Mouse (Mus musculus) CH12.LX (cell line): ENCODE measurements around the gene Gm49384.

ENCODE experiments used
- CTCF ChIP-seq, 2 experiments: IDR thresholded peaks in 1 of 2; conservative IDR thresholded peaks in 1 of 2; 2 replicates each; pipeline ENCODE4 v1.5.1; 2011 to 2012; ENCODE audit warnings: low read depth in 2 of 2, low read length in 2 of 2, improper control_type of control experiment in 1 of 2, inconsistent platforms in 1 of 2, mild to moderate bottlenecking in 1 of 2, moderate library complexity in 1 of 2
- MAZ ChIP-seq: IDR thresholded peaks from 2 replicates; pipeline ENCODE4 v1.6.1; 2012; ENCODE audit warnings: low read depth, mild to moderate bottlenecking, inconsistent platforms, low read length, improper control_type of control experiment, moderate library complexity
- MXI1 ChIP-seq: IDR thresholded peaks from 2 replicates; pipeline ENCODE4 v1.6.1; 2011; ENCODE audit warnings: mild to moderate bottlenecking, low read depth, low read length, improper control_type of control experiment
- NRF1 ChIP-seq: IDR thresholded peaks from 2 replicates; pipeline ENCODE4 v1.6.1; 2014; ENCODE audit warnings: low read depth, mild to moderate bottlenecking, inconsistent platforms, low read length, improper control_type of control experiment, moderate library complexity
- POLR2A ChIP-seq: IDR thresholded peaks from 2 replicates; pipeline ENCODE4 v1.6.1; 2011; ENCODE audit warnings: low read depth, mild to moderate bottlenecking, improper control_type of control experiment, low read length
- RAD21 ChIP-seq: IDR thresholded peaks from 2 replicates; pipeline ENCODE4 v1.6.1; 2011; ENCODE audit warnings: low read depth, mild to moderate bottlenecking, low read length, improper control_type of control experiment, moderate library complexity
- RCOR1 ChIP-seq: conservative IDR thresholded peaks from 2 replicates; pipeline ENCODE4 v1.6.1; 2012; ENCODE audit warnings: low read depth, mild to moderate bottlenecking, inconsistent platforms, low read length, improper control_type of control experiment
- TCF12 ChIP-seq: IDR thresholded peaks from 2 replicates; pipeline ENCODE4 v1.6.1; 2014; ENCODE audit warnings: low read depth, mild to moderate bottlenecking, inconsistent platforms, low read length, improper control_type of control experiment
- UBTF ChIP-seq: IDR thresholded peaks from 2 replicates; pipeline ENCODE4 v1.6.1; 2012; ENCODE audit warnings: low read depth, mild to moderate bottlenecking, inconsistent platforms, low read length, improper control_type of control experiment, moderate library complexity
- ZC3H11A ChIP-seq: IDR thresholded peaks from 2 replicates; pipeline ENCODE4 v1.6.1; 2012; ENCODE audit warnings: low read depth, mild to moderate bottlenecking, inconsistent platforms, low read length, improper control_type of control experiment

DNA sequence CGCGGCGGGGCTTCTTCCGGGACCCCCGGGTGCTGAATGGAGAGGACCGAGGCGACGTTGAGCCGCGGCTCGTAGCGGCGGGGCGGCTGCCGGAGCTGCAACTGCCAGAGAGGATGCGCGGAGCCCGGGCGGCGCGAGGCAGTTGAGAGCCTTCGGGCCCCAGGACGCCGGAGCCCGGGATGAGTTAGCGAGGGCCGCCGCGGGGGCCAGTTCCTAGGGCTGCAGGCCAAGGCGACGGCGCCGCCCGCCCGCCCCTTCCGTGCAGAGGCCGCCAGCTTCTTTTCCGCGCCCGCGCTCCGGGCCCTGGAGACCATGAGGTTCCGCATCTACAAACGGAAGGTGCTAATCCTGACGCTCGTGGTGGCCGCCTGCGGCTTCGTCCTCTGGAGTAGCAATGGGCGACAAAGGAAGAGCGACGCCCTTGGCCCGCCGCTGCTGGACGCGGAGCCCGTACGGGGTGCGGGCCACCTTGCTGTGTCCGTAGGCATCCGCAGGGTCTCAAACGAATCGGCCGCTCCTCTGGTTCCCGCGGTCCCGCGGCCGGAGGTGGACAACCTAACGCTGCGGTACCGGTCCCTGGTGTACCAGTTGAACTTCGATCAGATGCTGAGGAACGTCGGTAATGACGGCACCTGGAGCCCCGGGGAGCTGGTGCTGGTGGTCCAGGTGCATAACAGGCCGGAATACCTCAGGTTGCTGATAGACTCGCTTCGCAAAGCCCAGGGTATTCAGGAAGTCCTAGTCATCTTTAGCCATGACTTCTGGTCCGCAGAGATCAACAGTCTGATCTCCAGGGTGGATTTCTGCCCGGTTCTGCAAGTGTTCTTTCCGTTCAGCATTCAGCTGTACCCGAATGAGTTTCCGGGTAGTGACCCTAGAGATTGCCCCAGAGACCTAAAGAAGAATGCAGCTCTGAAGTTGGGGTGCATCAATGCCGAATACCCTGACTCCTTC, 19.4 kb downstream of the Gm49384 start:
- TF ChIP-seq POLR2A (no peak), CTCF (conservative IDR thresholded peaks at IDR 0.05 in 1 of 2, IDR thresholded peaks at IDR 0.05 in 1 of 2; ENCODE audit: low read depth in 2 of 2, low read length in 2 of 2) (no peak), RAD21 (no peak), RCOR1 (no peak), MXI1 (no peak), TCF12 (no peak), NRF1 (no peak), UBTF (no peak), ZC3H11A (no peak), MAZ (no peak; the same call in 1 of the 2 replicates)
